Mouse (Mus musculus) ES-Bruce4 (cell line): ENCODE data around the gene Npas1.

Experiments used
- CTCF ChIP-seq: IDR thresholded peaks from one replicate; pipeline ENCODE4 v1.8.1; 2011; ENCODE audit warnings: low read depth, low read length
- EP300 ChIP-seq: IDR thresholded peaks from 2 replicates; pipeline ENCODE4 v1.6.1; 2011; ENCODE audit warnings: low read depth, low read length; ENCODE audit not compliant: insufficient read depth
- POLR2A ChIP-seq: IDR thresholded peaks from one replicate; pipeline ENCODE4 v1.8.1; 2011; ENCODE audit warnings: low read length; ENCODE audit not compliant: insufficient read depth

GRCm38 (mm10) chr7:16472116-16472709 lies 5.3 kb downstream of the Npas1 start:
- TF ChIP-seq CTCF (no peak), POLR2A (no peak), EP300 (no peak)
